Mouse (Mus musculus): Measurements from ENCODE around the gene Ppil4. TPM values are rescaled to one million over a fixed set of nuclear protein-coding genes. Genes with fewer than 3 reads are reported as not detected.
A peak's percentile ranks its signal among the peaks of the same experiment; 100 is the strongest.
"Not testable (repeated sequence)": the region's sequence is repeated elsewhere in the genome, so short reads cannot be mapped to it uniquely, and the experiment has no call there.

The Ppil4 gene
- polyA plus RNA-seq (2016; fragmentation: Nextera tagmentation; extraction: Ambion mirVana), result 47.7 and 51.7 TPM in 2 replicates

DNA sequence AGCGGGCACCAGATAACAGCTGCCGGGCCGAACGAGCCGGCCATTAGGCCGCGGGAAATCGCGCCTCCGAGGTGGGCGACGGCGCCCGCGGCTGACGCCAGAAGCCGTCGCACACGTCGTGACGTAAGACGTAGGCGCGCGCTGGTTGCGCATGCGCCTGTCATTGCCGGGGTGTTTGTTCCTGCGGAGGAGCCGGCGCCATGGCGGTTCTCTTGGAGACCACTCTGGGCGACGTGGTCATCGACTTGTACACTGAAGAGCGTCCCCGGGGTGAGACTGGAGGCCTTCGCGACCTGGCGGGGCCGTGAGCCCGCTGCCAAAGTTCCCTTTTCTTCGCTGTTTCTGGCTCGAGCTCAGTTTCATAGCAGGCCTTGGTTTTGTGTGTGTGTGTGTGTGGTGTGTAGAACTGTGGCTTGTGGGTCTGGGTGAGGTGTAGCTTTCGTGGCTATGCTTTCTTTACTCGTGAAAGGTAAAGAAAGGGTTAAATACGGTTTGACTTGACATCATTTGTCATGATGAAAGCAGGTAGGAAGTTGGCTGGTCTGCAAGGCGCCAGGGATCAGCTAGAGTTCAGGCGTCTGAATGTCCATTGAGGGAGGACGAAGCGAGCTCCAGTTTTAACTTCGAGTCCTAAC is at the start of gene Ppil4, which contains the start of gene Ginm1:
TSS of gene Ppil4 (plus strand) at position 141 of the 635 bp plus-strand sequence.
TSS of gene Ginm1 (minus strand) at position 74 of the 635 bp plus-strand sequence.
- peak within 1 kb of the TSS; percentile 69 for H3K4me2 ChIP-seq (replicated peaks)
- peak within 1 kb of the TSS; percentile 78 for H3K4me3 ChIP-seq
- WGBS, result under 1% methylated on average over 52 of the region's 52 CpGs
- peak within 1 kb of the TSS; percentile 72 for H3K27ac ChIP-seq
- no peaks in the 10 kb centered on the region for H3K9me3 ChIP-seq (replicated peaks)
- peak; percentile 93 for ATAC-seq (ENCODE audit: low FRiP score)
- peak within 1 kb of the TSS; percentile 79 for H3K9ac ChIP-seq
- no peaks in the 10 kb centered on the region for H3K27me3 ChIP-seq
- H3K36me3 ChIP-seq, result peaks cover 32% of the 10 kb centered on the region
- H3K4me1 ChIP-seq, result peaks cover 14% of the 10 kb centered on the region

DNA sequence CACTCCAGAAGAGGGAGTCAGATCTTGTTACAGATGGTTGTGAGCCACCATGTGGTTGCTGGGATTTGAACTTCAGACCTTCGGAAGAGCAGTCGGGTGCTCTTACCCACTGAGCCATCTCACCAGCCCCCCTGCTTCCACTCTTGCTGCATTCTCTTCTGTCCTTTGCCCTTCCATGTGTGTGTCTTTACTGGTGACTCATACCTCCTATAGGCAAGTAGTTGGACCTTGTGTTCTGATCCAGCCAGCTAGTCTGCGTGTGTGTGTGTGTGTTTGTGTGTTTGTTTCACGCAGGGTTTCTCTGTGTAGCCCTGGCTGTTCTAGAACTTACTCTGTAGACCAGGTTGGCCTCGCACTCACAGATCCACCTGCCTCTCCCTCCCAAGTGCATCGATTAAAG is 47.2 kb upstream of the Ppil4 start:
- not testable (repeated sequence) for H3K4me3 ChIP-seq; ATAC-seq (ENCODE audit: low FRiP score); H3K27me3 ChIP-seq; H3K9me3 ChIP-seq (replicated peaks); H3K9ac ChIP-seq; H3K27ac ChIP-seq; H3K4me1 ChIP-seq; H3K4me2 ChIP-seq (replicated peaks)
- peaks cover 62% of the 10 kb centered on the region for H3K36me3 ChIP-seq
- 97% methylated on average over 6 of the region's 6 CpGs for WGBS

DNA sequence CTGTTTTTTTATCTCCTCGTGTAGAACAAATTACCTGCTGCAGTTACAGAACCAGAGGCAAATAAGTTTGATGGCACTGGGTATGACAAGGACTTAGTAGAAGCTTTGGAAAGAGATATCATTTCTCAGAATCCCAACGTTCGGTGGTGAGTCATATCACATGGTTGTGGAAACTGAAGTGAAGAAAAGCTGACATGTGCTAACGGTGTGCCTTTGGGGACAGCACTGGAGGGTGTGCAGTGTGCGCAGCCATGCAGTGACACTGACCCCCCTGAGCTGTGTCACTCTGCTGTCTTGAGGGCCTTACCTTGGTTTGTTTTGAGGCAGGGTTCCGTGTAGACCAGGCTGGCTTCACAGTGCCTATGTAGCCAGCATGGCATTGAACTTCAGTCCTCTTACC is 43.9 kb upstream of the Ppil4 start:
- Histone ChIP-seq H3K9ac (no peak overlapping the region), H3K4me2 (replicated peaks) (no peak overlapping the region), H3K36me3 (peaks cover 62% of the 10 kb centered on the region), H3K9me3 (replicated peaks) (no peaks in the 10 kb centered on the region), H3K27me3 (no peaks in the 10 kb centered on the region), H3K27ac (no peak overlapping the region), H3K4me1 (no peaks in the 10 kb centered on the region), H3K4me3 (no peak overlapping the region)
- ATAC-seq (ENCODE audit: low FRiP score), result no peak
- 94% methylated on average over 6 of the region's 6 CpGs for WGBS

DNA sequence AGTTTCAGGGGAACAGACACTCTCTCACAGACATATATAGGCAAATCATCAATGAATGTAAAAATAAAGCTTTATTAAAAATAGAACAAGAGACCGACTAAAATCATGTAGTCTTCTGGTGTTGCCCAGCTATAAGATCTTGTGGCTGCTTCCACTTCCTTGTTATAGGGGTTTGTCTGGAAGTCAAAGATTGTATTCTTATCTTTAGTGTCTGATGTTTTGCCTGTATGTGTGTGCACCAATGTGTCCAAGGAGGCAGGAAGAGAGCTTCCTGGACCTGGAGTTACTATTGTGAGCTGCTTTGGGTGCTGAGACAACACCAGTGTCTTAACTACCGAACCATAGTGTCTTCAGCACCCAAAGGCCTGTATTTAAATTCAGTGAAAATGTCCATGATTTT is 35.1 kb upstream of the Ppil4 start:
- Histone ChIP-seq H3K27ac (no peak overlapping the region), H3K9me3 (replicated peaks) (no peaks in the 10 kb centered on the region), H3K9ac (no peak overlapping the region), H3K27me3 (no peaks in the 10 kb centered on the region), H3K36me3 (peaks cover 71% of the 10 kb centered on the region), H3K4me3 (no peak overlapping the region), H3K4me1 (no peaks in the 10 kb centered on the region), H3K4me2 (replicated peaks) (no peak overlapping the region)
- no peak for ATAC-seq (ENCODE audit: low FRiP score)
- 93% methylated on average over 2 of the region's 2 CpGs for WGBS

DNA sequence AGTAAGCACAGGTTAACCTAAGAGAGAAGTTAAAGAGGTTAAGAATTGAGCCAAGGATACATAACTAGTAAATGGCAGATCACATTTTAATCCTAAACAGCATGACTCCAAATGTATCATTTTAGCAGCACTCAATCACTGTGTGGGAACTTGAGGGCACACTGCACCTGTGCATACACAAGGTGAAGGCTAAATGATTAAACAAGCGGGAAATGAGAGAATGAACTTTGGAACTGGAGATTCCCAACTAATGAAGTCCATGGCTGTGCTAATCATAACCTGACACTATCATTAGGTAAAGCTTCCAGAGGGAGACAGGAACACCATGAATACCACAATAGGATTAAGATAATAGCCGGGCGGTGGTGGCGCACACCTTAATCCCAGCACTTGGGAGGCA is 20.3 kb upstream of the Ppil4 start:
- H3K4me2 ChIP-seq (replicated peaks), result no peak overlapping the region
- no peak for ATAC-seq (ENCODE audit: low FRiP score)
- H3K4me3 ChIP-seq, result no peak overlapping the region
- H3K4me1 ChIP-seq, result no peaks in the 10 kb centered on the region
- H3K9ac ChIP-seq, result no peak overlapping the region
- no peak overlapping the region for H3K27ac ChIP-seq
- H3K9me3 ChIP-seq (replicated peaks), result no peaks in the 10 kb centered on the region
- WGBS, result 96% methylated on average over 4 of the region's 4 CpGs
- H3K27me3 ChIP-seq, result no peaks in the 10 kb centered on the region
- peaks cover 74% of the 10 kb centered on the region for H3K36me3 ChIP-seq

DNA sequence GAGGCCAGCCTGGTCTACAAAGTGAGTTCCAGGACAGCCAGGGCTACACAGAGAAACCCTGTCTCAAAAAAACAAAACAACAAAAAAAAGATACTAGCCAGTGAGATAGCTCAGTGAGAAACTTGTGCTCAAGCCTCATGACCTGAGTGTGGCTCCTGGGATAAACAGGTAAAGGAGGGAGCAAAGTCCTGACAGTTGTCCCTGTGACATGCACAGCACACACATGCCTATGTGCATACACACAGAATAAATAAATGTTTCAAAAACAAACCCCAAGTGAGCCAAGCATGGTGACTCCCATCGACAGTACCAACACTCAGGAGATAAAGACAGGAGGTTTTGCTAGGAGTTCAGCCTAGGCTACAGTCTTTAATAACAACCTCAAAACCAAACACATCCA is 19.9 kb upstream of the Ppil4 start:
- WGBS, result 93% methylated on average over 1 of the region's 1 CpGs
- Histone ChIP-seq H3K4me1 (no peaks in the 10 kb centered on the region), H3K9ac (no peak overlapping the region), H3K4me2 (replicated peaks) (no peak overlapping the region), H3K36me3 (peaks cover 70% of the 10 kb centered on the region), H3K27me3 (no peaks in the 10 kb centered on the region), H3K4me3 (no peak overlapping the region), H3K27ac (no peak overlapping the region), H3K9me3 (replicated peaks) (no peaks in the 10 kb centered on the region)
- ATAC-seq (ENCODE audit: low FRiP score), result no peak

DNA sequence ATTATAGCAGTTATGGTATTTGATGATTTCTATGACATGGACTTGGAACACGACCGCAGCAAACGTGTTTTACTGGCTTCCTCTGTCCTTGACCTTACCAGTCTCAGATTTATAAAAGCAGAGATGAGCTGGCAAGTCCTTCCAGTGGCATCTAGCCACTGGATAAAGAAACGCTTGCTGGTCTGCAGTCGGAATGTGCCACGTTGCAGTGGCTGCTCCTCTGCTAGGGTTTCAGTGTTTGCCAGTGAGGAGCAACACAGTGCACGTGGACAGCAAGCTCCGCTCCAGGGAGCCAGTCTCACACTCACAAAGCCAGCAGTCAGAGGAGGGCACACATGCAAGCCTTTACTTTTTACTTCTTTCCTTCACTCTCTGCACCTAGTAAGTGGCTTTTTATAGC is 17.3 kb upstream of the Ppil4 start:
- 95% methylated on average over 8 of the region's 8 CpGs for WGBS
- Histone ChIP-seq H3K4me2 (replicated peaks) (no peak overlapping the region), H3K9ac (no peak overlapping the region), H3K4me3 (no peak overlapping the region), H3K9me3 (replicated peaks) (no peaks in the 10 kb centered on the region), H3K4me1 (0 out of 2 replicates have a peak, but pooled peaks cover 4% of the 10 kb centered on the region), H3K27ac (no peak overlapping the region), H3K36me3 (peaks cover 48% of the 10 kb centered on the region), H3K27me3 (no peaks in the 10 kb centered on the region)
- no peak for ATAC-seq (ENCODE audit: low FRiP score)

DNA sequence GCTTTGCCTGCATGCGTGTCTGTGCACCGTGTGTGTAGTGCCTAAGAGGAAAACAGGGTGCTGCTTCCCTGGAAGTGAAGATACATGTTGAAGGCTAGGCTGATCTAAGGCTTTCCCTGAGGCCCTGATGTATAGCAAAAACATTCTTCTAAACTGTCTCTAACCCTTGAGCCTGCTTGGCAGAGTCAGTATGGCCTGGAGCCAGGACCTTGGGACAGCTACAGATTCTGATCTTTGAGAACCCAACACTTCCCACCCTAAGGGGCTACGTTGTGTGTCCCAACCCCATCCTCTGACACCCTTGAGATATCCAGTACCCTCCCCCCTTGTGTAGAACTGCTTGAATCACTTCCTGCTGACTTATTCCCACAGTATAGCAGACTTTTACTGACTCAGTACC is 14.3 kb upstream of the Ppil4 start:
- ATAC-seq (ENCODE audit: low FRiP score), result no peak
- H3K4me2 ChIP-seq (replicated peaks), result no peak overlapping the region
- 97% methylated on average over 3 of the region's 3 CpGs for WGBS
- peaks cover 19% of the 10 kb centered on the region for H3K36me3 ChIP-seq
- H3K4me1 ChIP-seq, result 0 out of 2 replicates have a peak, but pooled peaks cover 4% of the 10 kb centered on the region
- H3K27me3 ChIP-seq, result no peaks in the 10 kb centered on the region
- H3K9ac ChIP-seq, result no peak overlapping the region
- no peaks in the 10 kb centered on the region for H3K9me3 ChIP-seq (replicated peaks)
- no peak overlapping the region for H3K4me3 ChIP-seq
- H3K27ac ChIP-seq, result no peak overlapping the region

DNA sequence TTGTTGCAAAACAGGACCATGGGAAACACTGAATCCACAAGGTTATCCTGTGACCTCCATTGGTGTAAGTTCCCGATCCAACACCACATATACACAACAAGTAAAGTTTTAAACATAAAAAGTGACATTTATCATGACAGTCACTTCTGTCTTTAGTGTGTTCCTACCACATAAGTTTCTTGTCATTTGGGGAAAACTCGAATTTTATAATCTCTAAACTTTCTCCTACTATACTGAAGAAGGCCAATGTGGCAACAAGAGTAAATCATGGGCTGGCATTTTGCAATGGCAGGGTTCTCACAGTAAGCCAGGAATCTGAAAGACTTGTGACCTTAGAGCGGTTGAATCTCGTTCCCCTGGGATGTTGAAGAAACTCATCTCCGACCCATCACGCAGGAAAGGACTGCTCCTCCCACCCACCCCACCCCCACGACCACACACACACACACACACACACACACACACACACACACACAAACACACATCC is 12.9 kb upstream of the Ppil4 start:
- peak overlapping the region; percentile 94 for H3K4me3 ChIP-seq
- 0 out of 2 replicates have a peak, but pooled peaks cover 4% of the 10 kb centered on the region for H3K4me1 ChIP-seq
- no peaks in the 10 kb centered on the region for H3K27me3 ChIP-seq
- no peak for ATAC-seq (ENCODE audit: low FRiP score)
- H3K4me2 ChIP-seq (replicated peaks), result peak overlapping the region; percentile 67
- peak overlapping the region; percentile 76 for H3K27ac ChIP-seq
- peak overlapping the region; percentile 84 for H3K9ac ChIP-seq
- peaks cover 8% of the 10 kb centered on the region for H3K36me3 ChIP-seq
- no peaks in the 10 kb centered on the region for H3K9me3 ChIP-seq (replicated peaks)
- WGBS, result 24% methylated on average over 7 of the region's 7 CpGs

DNA sequence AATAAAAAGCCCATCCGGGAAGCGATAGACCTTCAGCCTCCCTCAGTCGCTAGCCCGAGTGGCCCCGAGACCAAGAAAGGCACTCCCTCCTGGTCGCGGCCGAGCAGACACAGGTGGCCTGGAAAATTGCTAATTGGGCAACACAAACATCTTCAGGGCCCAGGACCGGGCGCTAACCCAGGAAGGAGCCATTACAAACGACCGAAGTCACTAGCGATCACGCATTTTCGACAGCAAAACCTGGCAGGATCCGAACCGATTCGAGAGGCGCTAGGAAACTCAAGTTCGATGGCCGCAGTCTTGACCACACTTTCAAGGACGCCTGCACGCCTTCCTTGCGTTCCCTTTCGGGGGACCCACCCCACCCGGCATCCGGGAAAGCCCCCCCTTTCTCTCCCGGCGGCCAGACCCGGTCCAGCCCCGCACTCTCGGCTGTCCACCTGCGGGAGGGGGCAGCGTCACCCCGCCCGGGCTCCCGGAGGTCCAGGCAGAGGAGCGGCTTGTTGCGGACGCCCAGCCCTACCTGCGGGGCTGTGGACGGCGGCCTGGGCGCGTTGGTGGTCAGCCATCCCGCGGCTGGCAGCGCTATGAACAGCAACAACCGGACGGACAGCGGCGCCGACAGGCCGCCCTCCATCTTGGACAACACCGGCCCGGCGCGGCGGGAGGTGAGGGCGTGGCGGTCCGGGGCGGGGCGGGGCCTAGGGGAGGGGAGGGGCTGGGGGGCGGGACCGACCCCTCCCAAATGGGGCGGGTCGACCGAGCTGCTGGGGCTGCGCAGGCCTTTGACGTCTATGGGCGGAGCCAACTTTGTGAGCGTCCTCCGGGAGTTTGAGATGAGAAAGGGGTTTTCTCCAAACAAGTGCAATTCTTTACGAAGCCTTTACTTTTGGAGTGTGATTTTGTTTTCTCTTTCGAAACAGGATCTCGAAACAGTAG is 12.2 kb upstream of the Ppil4 start:
- under 1% methylated on average over 62 of the region's 77 CpGs for WGBS
- Histone ChIP-seq H3K4me3 (peak overlapping the region; percentile 94), H3K9me3 (replicated peaks) (no peaks in the 10 kb centered on the region), H3K36me3 (peaks cover 4% of the 10 kb centered on the region), H3K27me3 (no peaks in the 10 kb centered on the region), H3K27ac (peak overlapping the region; percentile 76), H3K9ac (peak overlapping the region; percentile 84), H3K4me1 (0 out of 2 replicates have a peak, but pooled peaks cover 4% of the 10 kb centered on the region), H3K4me2 (replicated peaks) (peak overlapping the region; percentile 67)
- peak; percentile 93 for ATAC-seq (ENCODE audit: low FRiP score)

DNA sequence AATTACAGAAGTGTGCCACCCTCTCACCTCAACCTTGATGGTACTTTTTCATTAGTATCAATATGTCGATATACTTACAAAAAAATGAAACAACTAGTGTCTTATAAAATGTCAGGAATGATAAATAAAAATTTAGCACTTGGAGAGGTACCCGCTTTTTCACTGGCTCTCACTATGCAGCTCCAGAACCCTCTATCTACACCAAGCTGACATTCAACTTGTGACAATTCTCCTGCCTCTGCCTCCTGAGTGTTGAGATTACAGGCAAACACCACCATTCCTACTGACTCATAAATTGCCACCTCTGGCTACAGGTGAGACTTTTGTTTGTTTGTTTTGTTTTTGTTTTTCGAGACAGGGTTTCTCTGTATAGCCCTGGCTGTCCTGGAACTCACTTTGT is 11.5 kb upstream of the Ppil4 start:
- H3K4me1 ChIP-seq, result 0 out of 2 replicates have a peak, but pooled peaks cover 4% of the 10 kb centered on the region
- no peak overlapping the region for H3K27ac ChIP-seq
- no peaks in the 10 kb centered on the region for H3K27me3 ChIP-seq
- H3K4me3 ChIP-seq, result peak overlapping the region; percentile 94
- H3K9ac ChIP-seq, result 0 out of 2 replicates have a peak overlapping the region, but pooled peaks have one; percentile 84
- ATAC-seq (ENCODE audit: low FRiP score), result peak; percentile 27
- no peaks in the 10 kb centered on the region for H3K9me3 ChIP-seq (replicated peaks)
- 54% methylated on average over 3 of the region's 3 CpGs for WGBS
- H3K4me2 ChIP-seq (replicated peaks), result peak overlapping the region; percentile 67
- H3K36me3 ChIP-seq, result no peaks in the 10 kb centered on the region

DNA sequence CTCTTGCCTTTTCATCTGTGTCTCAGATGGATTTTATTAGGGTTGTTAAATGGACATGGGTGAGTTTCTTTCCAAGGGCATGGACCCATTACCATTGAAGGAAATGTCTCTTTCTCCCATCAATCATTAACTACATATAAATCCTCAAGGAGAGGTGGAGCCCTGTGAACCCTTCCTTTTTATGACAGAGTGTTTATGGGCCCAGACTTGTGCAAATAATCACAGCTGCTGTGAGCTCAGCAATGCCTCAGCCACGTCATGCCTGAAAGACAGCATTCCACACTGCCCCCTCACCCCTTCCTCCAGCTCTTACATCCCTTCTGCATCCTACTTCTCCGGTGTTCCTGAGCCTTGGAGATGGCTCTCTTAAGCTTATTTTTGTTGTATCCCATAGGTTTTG is 5.4 kb upstream of the Ppil4 start:
- Histone ChIP-seq H3K27me3 (no peaks in the 10 kb centered on the region), H3K9ac (no peak overlapping the region), H3K9me3 (replicated peaks) (no peaks in the 10 kb centered on the region), H3K36me3 (peaks cover 15% of the 10 kb centered on the region), H3K4me1 (peaks cover 4% of the 10 kb centered on the region), H3K27ac (no peak overlapping the region), H3K4me3 (no peak overlapping the region), H3K4me2 (replicated peaks) (no peak overlapping the region)
- no peak for ATAC-seq (ENCODE audit: low FRiP score)
- WGBS, result 45% methylated on average over 2 of the region's 2 CpGs
